Mouse (Mus musculus) stomach, postnatal 0 days (tissue): ENCODE data around the gene Prpmp5. TPM values are rescaled to one million over a fixed set of nuclear protein-coding genes. Genes with fewer than 3 reads are reported as not detected.
"Not testable (repeated sequence)": the region's sequence is repeated elsewhere in the genome, so short reads cannot be mapped to it uniquely, and the experiment has no call there.

ENCODE experiments used
- ATAC-seq: fragments of 200-750 bp; cut with Nextera tagmentation; 2 replicates; pipeline ENCODE4 v1.8.0; 2017; ENCODE audit not compliant: low FRiP score, low TSS enrichment
- DNase-seq: peaks from one replicate; pipeline ENCODE4 v3.0.0-alpha.2; 2016; ENCODE audit warnings: low spot score
- H3K27ac ChIP-seq: fragments of 300-500 bp; sonication (generic); replicated peaks from 2 replicates; pipeline ENCODE4 v1.5.1; 2014; ENCODE audit warnings: mild to moderate bottlenecking, control low read depth
- H3K27me3 ChIP-seq: fragments of 300-500 bp; sonication (generic); 2 replicates; pipeline ENCODE4 v1.6.1; 2014; ENCODE audit warnings: low read length; ENCODE audit not compliant: control insufficient read depth, insufficient read depth
- H3K36me3 ChIP-seq: fragments of 300-500 bp; sonication (generic); 2 replicates; pipeline ENCODE4 v1.6.1; 2014; ENCODE audit warnings: low read length, mixed read lengths; ENCODE audit not compliant: control insufficient read depth, insufficient read depth
- H3K4me1 ChIP-seq: fragments of 300-500 bp; sonication (generic); replicated peaks from 2 replicates; pipeline ENCODE4 v1.6.1; 2014; ENCODE audit warnings: antibody characterized with exemption; ENCODE audit not compliant: control insufficient read depth, insufficient read depth
- H3K4me2 ChIP-seq: fragments of 300-500 bp; sonication (generic); replicated peaks from 2 replicates; pipeline ENCODE4 v1.6.1; 2014; ENCODE audit warnings: low read depth, mild to moderate bottlenecking, control low read depth, moderate library complexity
- H3K4me3 ChIP-seq: fragments of 300-500 bp; sonication (generic); 2 replicates; pipeline ENCODE4 v1.5.1; 2014; ENCODE audit warnings: low read depth, low read length, control low read depth
- H3K9ac ChIP-seq: fragments of 300-500 bp; sonication (generic); 2 replicates; pipeline ENCODE4 v1.6.1; 2014; ENCODE audit warnings: mild to moderate bottlenecking, low read length, control low read depth, mixed read lengths
- H3K9me3 ChIP-seq: fragments of 300-500 bp; sonication (generic); 2 replicates; pipeline ENCODE4 v1.6.1; 2016; ENCODE audit warnings: low read length; ENCODE audit not compliant: control insufficient read depth
- WGBS: fragments of 180-500 bp; shearing (Covaris S2); extraction: QIAGEN DNeasy Blood & Tissue Kit; methylation state at CpG from one replicate; pipeline ENCODE4 v1.1.7; 2014; 5-methylcytosine and 5-hydroxymethylcytosine counted together
- polyA plus RNA-seq: library from polyadenylated mRNA; unstranded; fragments of >200 nt; fragmentation: Nextera tagmentation; extraction: Ambion mirVana; gene quantifications from 2 replicates; pipeline ENCODE4 v1.2.1, GENCODE M21; 2015

The Prpmp5 gene
- polyA plus RNA-seq, result not detected in 2 replicates

- not testable (repeated sequence) for H3K4me3 ChIP-seq, H3K36me3 ChIP-seq, H3K4me2 ChIP-seq, H3K27me3 ChIP-seq, ATAC-seq, H3K9ac ChIP-seq, H3K27ac ChIP-seq, H3K4me1 ChIP-seq, H3K9me3 ChIP-seq, DNase-seq
Measured at GRCm38 (mm10) chr6:132314657-132315056, at the start of gene Prpmp5. Prpmp5 (minus strand) TSS chr6:132314757.

GRCm38 (mm10) chr6:132364034-132364433 is 49.5 kb upstream of the Prpmp5 start, which contains the start of gene Gm8882:
Gm8882 (minus strand) TSS chr6:132364134.
- H3K27ac ChIP-seq, H3K4me2 ChIP-seq, H3K4me3 ChIP-seq, H3K36me3 ChIP-seq, H3K9ac ChIP-seq, H3K27me3 ChIP-seq, H3K4me1 ChIP-seq, H3K9me3 ChIP-seq, DNase-seq, ATAC-seq: not testable (repeated sequence)
- WGBS, result 77% methylated on average over 1 of the region's 1 CpGs

Other genes starting within 250 kb of the Prpmp5 start
- not detected in 2 replicates for gene Prb1, start 104.2 kb downstream of the Prpmp5 start, polyA plus RNA-seq
- not detected in 2 replicates for gene Gm8882, start 49.4 kb upstream of the Prpmp5 start, polyA plus RNA-seq